Mouse (Mus musculus) lung, postnatal 0 days (tissue): ENCODE measurements around the gene Prkx. TPM values are rescaled to one million over a fixed set of nuclear protein-coding genes. Genes with fewer than 3 reads are reported as not detected.

Experiments
- ATAC-seq: fragments of 200-750 bp; cut with Nextera tagmentation; 2 replicates; pipeline ENCODE4 v1.8.0; 2017; ENCODE audit warnings: moderate library complexity
- DNase-seq: peaks from one replicate; pipeline ENCODE4 v3.0.0-alpha.2; 2016; ENCODE audit warnings: low spot score
- H3K27ac ChIP-seq: fragments of 300-500 bp; sonication (generic); 2 replicates; pipeline ENCODE4 v1.5.1; 2014; ENCODE audit warnings: antibody characterized with exemption, mild to moderate bottlenecking, low read length, mixed read lengths
- H3K27me3 ChIP-seq: fragments of 300-500 bp; sonication (generic); replicated peaks from 2 replicates; pipeline ENCODE4 v1.6.1; 2014; ENCODE audit warnings: low read length, mixed read lengths; ENCODE audit not compliant: insufficient read depth
- H3K36me3 ChIP-seq: fragments of 300-500 bp; sonication (generic); 2 replicates; pipeline ENCODE4 v1.6.1; 2014; ENCODE audit warnings: low read length, mixed read lengths; ENCODE audit not compliant: insufficient read depth
- H3K4me1 ChIP-seq: fragments of 300-500 bp; sonication (generic); 2 replicates; pipeline ENCODE4 v1.6.1; 2014; ENCODE audit warnings: antibody characterized with exemption, low read depth, low read length, mixed read lengths; ENCODE audit not compliant: insufficient read depth
- H3K4me2 ChIP-seq: fragments of 300-500 bp; sonication (generic); replicated peaks from 2 replicates; pipeline ENCODE4 v1.6.1; 2014; ENCODE audit warnings: low read depth, mild to moderate bottlenecking, low read length, moderate library complexity, mixed read lengths
- H3K4me3 ChIP-seq: fragments of 300-500 bp; sonication (generic); 2 replicates; pipeline ENCODE4 v1.5.1; 2014; ENCODE audit warnings: low read depth, low read length
- H3K9ac ChIP-seq: fragments of 300-500 bp; sonication (generic); replicated peaks from 2 replicates; pipeline ENCODE4 v1.6.1; 2014; ENCODE audit warnings: low read depth, mild to moderate bottlenecking
- H3K9me3 ChIP-seq: fragments of 300-500 bp; sonication (generic); 2 replicates; pipeline ENCODE4 v1.6.1; 2016; ENCODE audit warnings: low read length, mixed read lengths
- CTCF ChIP-seq: IDR thresholded peaks from 2 replicates; pipeline ENCODE4 v1.5.1; 2016; ENCODE audit warnings: antibody characterized with exemption, mild to moderate bottlenecking
- EP300 ChIP-seq: IDR thresholded peaks from 2 replicates; pipeline ENCODE4 v1.6.1; 2016; ENCODE audit warnings: antibody characterized with exemption, mild to moderate bottlenecking, control low read depth
- WGBS: fragments of 180-500 bp; shearing (Covaris S2); extraction: QIAGEN DNeasy Blood & Tissue Kit; methylation state at CpG from one replicate; pipeline ENCODE4 v1.1.7; 2014; 5-methylcytosine and 5-hydroxymethylcytosine counted together
- polyA plus RNA-seq: library from polyadenylated mRNA; unstranded; fragments of >200 nt; fragmentation: Nextera tagmentation; extraction: Ambion mirVana; gene quantifications from 2 replicates; pipeline ENCODE4 v1.2.1, GENCODE M21; 2015

Gene Prkx
- polyA plus RNA-seq, 1 experiment from 2014 or later = 17.5 TPM

- Histone ChIP-seq H3K4me2 (no peak overlapping the region), H3K4me1 (no peaks in the 10 kb centered on the region), H3K36me3 (no peaks in the 10 kb centered on the region), H3K9me3 (no peaks in the 10 kb centered on the region), H3K27me3 (no peaks in the 10 kb centered on the region), H3K4me3 (no peak overlapping the region), H3K9ac (no peak overlapping the region), H3K27ac (no peak overlapping the region)
- no peak for DNase-seq
- no peak for ATAC-seq
- TF ChIP-seq CTCF (no peak), EP300 (no peak)
Measured at GRCm38 (mm10) chrX:77786354-77786753, 9.7 kb downstream of the Prkx start.

- ATAC-seq = no peak
- TF ChIP-seq EP300 (no peak), CTCF (peak; percentile 49)
- Histone ChIP-seq H3K36me3 (no peaks in the 10 kb centered on the region), H3K4me1 (no peaks in the 10 kb centered on the region), H3K9ac (no peak overlapping the region), H3K9me3 (no peaks in the 10 kb centered on the region), H3K27me3 (no peaks in the 10 kb centered on the region), H3K4me2 (no peak overlapping the region), H3K4me3 (no peak overlapping the region), H3K27ac (no peak overlapping the region)
- DNase-seq = no peak
Measured at GRCm38 (mm10) chrX:77777822-77778221, 18.3 kb downstream of the Prkx start.

- no peaks in the 10 kb centered on the region for H3K4me1 ChIP-seq
- no peak for ATAC-seq
- WGBS = 88% methylated on average over 3 of the region's 3 CpGs
- no peaks in the 10 kb centered on the region for H3K36me3 ChIP-seq
- no peak overlapping the region for H3K4me3 ChIP-seq
- H3K27me3 ChIP-seq = no peaks in the 10 kb centered on the region
- no peak for DNase-seq
- no peak overlapping the region for H3K4me2 ChIP-seq
- H3K9ac ChIP-seq = no peak overlapping the region
- H3K27ac ChIP-seq = no peak overlapping the region
- TF ChIP-seq CTCF (no peak), EP300 (no peak)
- no peaks in the 10 kb centered on the region for H3K9me3 ChIP-seq
Measured at GRCm38 (mm10) chrX:77765153-77765552, 30.9 kb downstream of the Prkx start.

GRCm38 (mm10) chrX:77744260-77744659 lies 51.8 kb downstream of the Prkx start:
- H3K9me3 ChIP-seq = no peaks in the 10 kb centered on the region
- no peak for DNase-seq
- H3K27ac ChIP-seq = no peak overlapping the region
- H3K4me3 ChIP-seq = no peak overlapping the region
- no peak for ATAC-seq
- WGBS = 56% methylated on average over 2 of the region's 2 CpGs
- no peak overlapping the region for H3K4me2 ChIP-seq
- no peaks in the 10 kb centered on the region for H3K36me3 ChIP-seq
- no peaks in the 10 kb centered on the region for H3K4me1 ChIP-seq
- H3K9ac ChIP-seq = no peak overlapping the region
- no peaks in the 10 kb centered on the region for H3K27me3 ChIP-seq
- TF ChIP-seq CTCF (peak; percentile 72), EP300 (no peak)

- no peak for ATAC-seq
- WGBS = 10% methylated on average over 1 of the region's 1 CpGs
Measured at GRCm38 (mm10) chrX:77741383-77741782, 54.7 kb downstream of the Prkx start.

GRCm38 (mm10) chrX:77733930-77734536 lies 62.0 kb downstream of the Prkx start:
- Histone ChIP-seq H3K4me3 (no peak overlapping the region), H3K27me3 (no peaks in the 10 kb centered on the region), H3K27ac (no peak overlapping the region), H3K4me1 (no peaks in the 10 kb centered on the region), H3K9ac (no peak overlapping the region), H3K36me3 (no peaks in the 10 kb centered on the region), H3K9me3 (no peaks in the 10 kb centered on the region), H3K4me2 (no peak overlapping the region)
- DNase-seq (no peak), ATAC-seq (no peak)
- TF ChIP-seq EP300 = no peak
- no peak for TF ChIP-seq CTCF
- 72% methylated on average over 9 of the region's 9 CpGs for WGBS

More at GRCm38 (mm10) chrX:77741383-77741782, 54.7 kb downstream of the Prkx start:
- peak; percentile 36 for DNase-seq
- Histone ChIP-seq H3K36me3 (no peaks in the 10 kb centered on the region), H3K4me3 (no peak overlapping the region), H3K9me3 (no peaks in the 10 kb centered on the region), H3K9ac (no peak overlapping the region), H3K4me2 (no peak overlapping the region), H3K27me3 (no peaks in the 10 kb centered on the region), H3K27ac (no peak overlapping the region), H3K4me1 (no peaks in the 10 kb centered on the region)
- TF ChIP-seq CTCF (peak; percentile 64), EP300 (no peak)

- Histone ChIP-seq H3K36me3 (no peaks in the 10 kb centered on the region), H3K4me1 (no peaks in the 10 kb centered on the region), H3K4me3 (no peak overlapping the region), H3K9ac (no peak overlapping the region), H3K4me2 (no peak overlapping the region), H3K9me3 (no peaks in the 10 kb centered on the region), H3K27ac (no peak overlapping the region), H3K27me3 (no peaks in the 10 kb centered on the region)
- DNase-seq (peak; percentile 36), ATAC-seq (no peak)
- 16% methylated on average over 2 of the region's 2 CpGs for WGBS
- TF ChIP-seq EP300 (no peak), CTCF (peak; percentile 76)
Measured at GRCm38 (mm10) chrX:77720298-77720697, 75.8 kb downstream of the Prkx start.

Other genes with a start within 250 kb of the Prkx start
- gene Pbsn, start 57.3 kb upstream of the Prkx start, polyA plus RNA-seq = not detected in 2 replicates
- gene Gm14744, start 68.5 kb upstream of the Prkx start, polyA plus RNA-seq = not detected in 2 replicates
- not detected in 2 replicates for gene 5430402E10Rik, start 128.8 kb upstream of the Prkx start, polyA plus RNA-seq